Mouse (Mus musculus) thymus, adult 2 months (tissue): ENCODE measurements around the gene Man2a2. TPM values are rescaled to one million over a fixed set of nuclear protein-coding genes. Genes with fewer than 3 reads are reported as not detected.

ENCODE experiments used
- DNase-seq: peaks from one replicate; pipeline ENCODE4 v3.0.0; 2021
- H3K27ac ChIP-seq: fragments of 200-500 bp; 2 replicates; pipeline ENCODE4 v1.5.1; 2012; ENCODE audit warnings: low read length, control low read depth; ENCODE audit not compliant: control insufficient read depth, insufficient read depth
- H3K27me3 ChIP-seq: fragments of 200-500 bp; 2 replicates; pipeline ENCODE4 v1.6.1; 2012; ENCODE audit warnings: mild to moderate bottlenecking, low read length, moderate library complexity, mixed read lengths; ENCODE audit not compliant: control insufficient read depth, insufficient read depth
- H3K36me3 ChIP-seq: fragments of 200-500 bp; 2 replicates; pipeline ENCODE4 v1.6.1; 2012; ENCODE audit warnings: mild to moderate bottlenecking, low read length, moderate library complexity; ENCODE audit not compliant: control insufficient read depth, insufficient read depth
- H3K4me1 ChIP-seq: fragments of 200-500 bp; replicated peaks from 2 replicates; pipeline ENCODE4 v1.6.1; 2012; ENCODE audit warnings: low read length; ENCODE audit not compliant: control insufficient read depth, insufficient read depth
- H3K4me3 ChIP-seq: fragments of 200-500 bp; 2 replicates; pipeline ENCODE4 v1.5.1; 2012; ENCODE audit warnings: mild to moderate bottlenecking, low read length, control low read depth, moderate library complexity; ENCODE audit not compliant: control insufficient read depth, insufficient read depth
- CTCF ChIP-seq: fragments of 200-500 bp; IDR thresholded peaks from 2 replicates; pipeline ENCODE4 v1.5.1; 2012; ENCODE audit warnings: mild to moderate bottlenecking, control low read depth, low read length, moderate library complexity, borderline replicate concordance; ENCODE audit not compliant: control insufficient read depth, poor library complexity, insufficient read depth; ENCODE audit errors: extremely low read depth
- POLR2A ChIP-seq: fragments of 200-500 bp; IDR thresholded peaks from 2 replicates; pipeline ENCODE4 v1.6.1; 2012; ENCODE audit warnings: mild to moderate bottlenecking, low read length, control low read depth, moderate library complexity; ENCODE audit not compliant: control insufficient read depth, poor library complexity, insufficient read depth; ENCODE audit errors: extremely low read depth
- WGBS: fragments of 180-500 bp; shearing (Covaris S2); methylation state at CpG from one replicate; pipeline ENCODE4 v1.1.7; 2018; 5-methylcytosine and 5-hydroxymethylcytosine counted together
- polyA plus RNA-seq: library from polyadenylated mRNA; depleted of rRNA; stranded (reverse); fragments of >200 nt; gene quantifications from 2 replicates; pipeline ENCODE4 v1.2.3, GENCODE M21; 2012

The Man2a2 gene
- polyA plus RNA-seq, 1 experiment, result 188 TPM

GRCm38 (mm10) chr7:80368635-80369421, 2.3 kb downstream of the Man2a2 start:
- peaks cover 37% of the 10 kb centered on the region for H3K4me1 ChIP-seq
- TF ChIP-seq CTCF (no peak), POLR2A (no peak)
- WGBS, result 36% methylated on average over 20 of the region's 20 CpGs
- peak overlapping the region; percentile 74 for H3K27ac ChIP-seq
- H3K27me3 ChIP-seq, result no peaks in the 10 kb centered on the region
- H3K36me3 ChIP-seq, result peaks cover 18% of the 10 kb centered on the region
- peak; percentile 26 for DNase-seq
- peak overlapping the region; percentile 28 for H3K4me3 ChIP-seq

GRCm38 (mm10) chr7:80368009-80368408, 3.2 kb downstream of the Man2a2 start:
- Histone ChIP-seq H3K36me3 (peaks cover 24% of the 10 kb centered on the region), H3K4me3 (no peak overlapping the region), H3K27ac (no peak overlapping the region), H3K4me1 (peaks cover 33% of the 10 kb centered on the region), H3K27me3 (no peaks in the 10 kb centered on the region)
- no peak for DNase-seq
- WGBS, result 96% methylated on average over 9 of the region's 9 CpGs
- TF ChIP-seq CTCF, result no peak
- no peak for TF ChIP-seq POLR2A

- peaks cover 28% of the 10 kb centered on the region for H3K4me1 ChIP-seq
- H3K4me3 ChIP-seq, result no peak overlapping the region
Observed at GRCm38 (mm10) chr7:80367232-80367631, 3.9 kb downstream of the Man2a2 start.

GRCm38 (mm10) chr7:80365759-80366158, 5.4 kb downstream of the Man2a2 start:
- DNase-seq, result no peak
- H3K27me3 ChIP-seq, result no peaks in the 10 kb centered on the region
- 93% methylated on average over 2 of the region's 2 CpGs for WGBS
- TF ChIP-seq CTCF (no peak), POLR2A (no peak)
- no peak overlapping the region for H3K27ac ChIP-seq
- peaks cover 25% of the 10 kb centered on the region for H3K4me1 ChIP-seq
- H3K4me3 ChIP-seq, result no peak overlapping the region
- peaks cover 42% of the 10 kb centered on the region for H3K36me3 ChIP-seq

More at GRCm38 (mm10) chr7:80367232-80367631, 3.9 kb downstream of the Man2a2 start:
- Histone ChIP-seq H3K36me3 (peaks cover 30% of the 10 kb centered on the region), H3K27ac (no peak overlapping the region), H3K27me3 (no peaks in the 10 kb centered on the region)
- WGBS, result 98% methylated on average over 7 of the region's 7 CpGs
- no peak for DNase-seq
- TF ChIP-seq CTCF, result no peak
- no peak for TF ChIP-seq POLR2A

- WGBS, result 5% methylated on average over 3 of the region's 3 CpGs
- peaks cover 48% of the 10 kb centered on the region for H3K36me3 ChIP-seq
Observed at GRCm38 (mm10) chr7:80360435-80360834, 10.7 kb downstream of the Man2a2 start.

GRCm38 (mm10) chr7:80358039-80358438, 13.1 kb downstream of the Man2a2 start:
- peaks cover 47% of the 10 kb centered on the region for H3K36me3 ChIP-seq

More at GRCm38 (mm10) chr7:80360435-80360834, 10.7 kb downstream of the Man2a2 start:
- DNase-seq, result no peak
- Histone ChIP-seq H3K27ac (no peak overlapping the region), H3K4me1 (no peaks in the 10 kb centered on the region), H3K4me3 (no peak overlapping the region), H3K27me3 (no peaks in the 10 kb centered on the region)
- TF ChIP-seq POLR2A, result no peak
- no peak for TF ChIP-seq CTCF

More at GRCm38 (mm10) chr7:80358039-80358438, 13.1 kb downstream of the Man2a2 start:
- Histone ChIP-seq H3K27me3 (no peaks in the 10 kb centered on the region), H3K27ac (no peak overlapping the region), H3K4me1 (no peaks in the 10 kb centered on the region), H3K4me3 (no peak overlapping the region)
- DNase-seq, result no peak
- TF ChIP-seq CTCF (no peak), POLR2A (no peak)
- 92% methylated on average over 4 of the region's 4 CpGs for WGBS
